Mouse (Mus musculus) hindbrain, embryonic 15.5 days (tissue): Measurements from ENCODE around the gene Akt2. TPM values are rescaled to one million over a fixed set of nuclear protein-coding genes. Genes with fewer than 3 reads are reported as not detected.
"Not testable (repeated sequence)": the region's sequence is repeated elsewhere in the genome, so short reads cannot be mapped to it uniquely, and the experiment has no call there.

Experiments
- ATAC-seq: fragments of 200-750 bp; cut with Nextera tagmentation; 2 replicates; pipeline ENCODE4 v1.8.0; 2017; ENCODE audit warnings: low read depth, moderate number of reproducible peaks, moderate TSS enrichment; ENCODE audit not compliant: low FRiP score
- H3K27ac ChIP-seq: fragments of 300-500 bp; sonication (generic); replicated peaks from 2 replicates; pipeline ENCODE4 v1.5.1; 2015; ENCODE audit warnings: mild to moderate bottlenecking, inconsistent platforms
- H3K27me3 ChIP-seq: fragments of 300-500 bp; sonication (generic); 2 replicates; pipeline ENCODE4 v1.6.1; 2015; ENCODE audit warnings: control low read depth, inconsistent platforms
- H3K36me3 ChIP-seq: fragments of 300-500 bp; sonication (generic); 2 replicates; pipeline ENCODE4 v1.6.1; 2015; ENCODE audit warnings: control low read depth, inconsistent platforms
- H3K4me1 ChIP-seq: fragments of 300-500 bp; sonication (generic); replicated peaks from 2 replicates; pipeline ENCODE4 v1.6.1; 2015; ENCODE audit warnings: control low read depth, inconsistent platforms
- H3K4me2 ChIP-seq: fragments of 300-500 bp; sonication (generic); 2 replicates; pipeline ENCODE4 v1.6.1; 2015; ENCODE audit warnings: moderate library complexity, mild to moderate bottlenecking, inconsistent platforms
- H3K4me3 ChIP-seq: fragments of 300-500 bp; sonication (generic); 2 replicates; pipeline ENCODE4 v1.5.1; 2015; ENCODE audit warnings: mild to moderate bottlenecking, inconsistent platforms
- H3K9ac ChIP-seq: fragments of 300-500 bp; sonication (generic); 2 replicates; pipeline ENCODE4 v1.6.1; 2015; ENCODE audit warnings: inconsistent platforms
- H3K9me3 ChIP-seq: fragments of 300-500 bp; sonication (generic); 2 replicates; pipeline ENCODE4 v1.6.1; 2016; ENCODE audit warnings: control low read depth, inconsistent platforms
- WGBS: fragments of 180-500 bp; shearing (Covaris S2); methylation state at CpG from one replicate; pipeline ENCODE4 v1.1.7; 2015; 5-methylcytosine and 5-hydroxymethylcytosine counted together
- polyA plus RNA-seq: library from polyadenylated mRNA; unstranded; fragments of >200 nt; fragmentation: Nextera tagmentation; extraction: Ambion mirVana; gene quantifications from 2 replicates; pipeline ENCODE4 v1.2.1, GENCODE M21; 2015

Akt2 gene
- polyA plus RNA-seq, 1 experiment from 2014 or later: 74.2 TPM

DNA sequence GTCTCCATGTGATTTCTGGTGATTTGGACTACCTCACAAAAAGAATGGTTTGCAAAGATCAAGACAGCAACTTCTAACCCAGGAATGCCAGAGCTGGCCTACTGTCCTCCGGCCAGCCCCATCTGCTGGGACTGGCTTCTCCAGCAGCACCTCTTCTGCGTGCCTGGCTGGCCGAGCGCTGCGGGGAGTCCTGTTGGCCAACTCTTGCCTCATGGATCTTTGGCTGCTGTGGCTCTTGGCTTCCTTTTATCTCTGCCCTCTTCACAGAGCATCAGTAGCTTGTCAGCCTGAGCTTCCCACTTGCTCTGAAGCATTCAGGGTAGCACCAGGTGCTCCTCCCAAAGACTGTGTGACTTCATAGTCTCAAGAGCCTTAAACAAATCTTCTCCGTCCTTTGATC is 36.8 kb downstream of the Akt2 start:
- peak overlapping the region; percentile 34; the same call in 1 of the 2 replicates for H3K27ac ChIP-seq
- H3K27me3 ChIP-seq: no peaks in the 10 kb centered on the region
- no peak overlapping the region for H3K9ac ChIP-seq
- no peak overlapping the region for H3K4me3 ChIP-seq
- H3K9me3 ChIP-seq: no peaks in the 10 kb centered on the region
- WGBS: 90% methylated on average over 6 of the region's 6 CpGs
- no peak overlapping the region for H3K4me2 ChIP-seq
- no peak for ATAC-seq
- peaks cover 41% of the 10 kb centered on the region for H3K36me3 ChIP-seq
- H3K4me1 ChIP-seq: 0 out of 2 replicates have a peak, but pooled peaks cover 3% of the 10 kb centered on the region

DNA sequence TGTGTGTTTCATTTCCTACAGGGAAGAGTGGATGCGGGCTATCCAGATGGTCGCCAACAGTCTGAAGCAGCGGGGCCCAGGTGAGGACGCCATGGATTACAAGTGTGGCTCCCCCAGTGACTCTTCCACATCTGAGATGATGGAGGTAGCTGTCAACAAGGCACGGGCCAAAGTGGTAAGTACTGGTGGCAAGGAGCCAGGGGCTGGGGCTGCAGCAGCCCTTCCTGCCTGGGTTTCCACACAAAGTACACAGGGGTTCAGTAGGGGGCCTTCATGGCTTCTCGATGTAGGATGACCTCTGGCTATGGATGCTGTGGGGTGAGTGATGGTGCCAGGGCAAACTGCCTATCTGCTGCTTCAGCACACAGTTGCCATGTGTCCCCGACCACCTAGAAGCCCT is 37.5 kb downstream of the Akt2 start:
- H3K27me3 ChIP-seq, H3K9ac ChIP-seq, H3K4me3 ChIP-seq, H3K4me1 ChIP-seq, H3K9me3 ChIP-seq, H3K27ac ChIP-seq, H3K4me2 ChIP-seq: not testable (repeated sequence)
- 78% methylated on average over 7 of the region's 7 CpGs for WGBS
- peaks cover 45% of the 10 kb centered on the region for H3K36me3 ChIP-seq
- peak; percentile 27; the same call in 1 of the 2 replicates for ATAC-seq

DNA sequence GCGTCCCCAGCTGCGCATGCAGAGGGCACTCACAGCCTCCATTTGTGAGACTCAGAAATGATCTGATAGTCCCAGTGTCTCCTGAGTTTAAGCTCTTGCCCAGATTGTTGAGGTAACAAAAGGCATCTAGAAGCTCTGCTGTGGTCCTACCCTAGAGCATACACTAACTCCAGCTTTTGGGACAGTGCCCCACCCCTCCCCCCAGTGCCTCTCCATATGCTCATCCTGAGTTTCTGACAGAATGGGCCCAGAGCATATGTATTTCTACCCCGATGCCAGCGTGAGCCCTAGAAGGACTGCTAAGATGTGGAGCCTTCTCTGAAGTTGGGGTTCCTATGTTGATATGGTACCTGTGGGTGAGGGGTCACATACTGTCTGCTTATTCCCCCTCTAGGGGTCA is 40.1 kb downstream of the Akt2 start:
- Histone ChIP-seq H3K9ac (no peak overlapping the region), H3K4me1 (0 out of 2 replicates have a peak, but pooled peaks cover 3% of the 10 kb centered on the region), H3K9me3 (no peaks in the 10 kb centered on the region), H3K4me3 (no peak overlapping the region), H3K4me2 (no peak overlapping the region), H3K27ac (no peak overlapping the region), H3K36me3 (peaks cover 65% of the 10 kb centered on the region), H3K27me3 (no peaks in the 10 kb centered on the region)
- ATAC-seq: no peak
- WGBS: 95% methylated on average over 4 of the region's 4 CpGs

DNA sequence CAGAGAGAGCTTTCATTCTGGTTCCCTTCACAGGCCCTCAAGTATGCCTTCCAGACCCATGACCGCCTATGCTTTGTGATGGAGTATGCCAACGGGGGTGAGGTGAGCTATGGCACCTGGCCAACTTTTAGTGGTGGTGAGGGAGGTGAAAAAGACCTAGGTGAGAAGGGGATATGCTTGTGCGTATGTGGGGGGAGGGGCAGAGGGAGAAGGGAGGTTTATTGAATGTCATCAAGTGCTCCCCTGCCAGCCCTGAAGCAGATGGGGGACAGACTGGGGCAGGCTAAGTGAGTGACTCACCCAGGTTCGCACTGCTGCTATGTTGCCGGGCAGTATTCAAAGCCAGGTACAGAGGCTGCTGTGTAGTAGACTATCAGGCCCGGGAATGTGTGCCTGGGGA is 41.8 kb downstream of the Akt2 start:
- no peaks in the 10 kb centered on the region for H3K9me3 ChIP-seq
- H3K27ac ChIP-seq: no peak overlapping the region
- H3K4me3 ChIP-seq: no peak overlapping the region
- peaks cover 68% of the 10 kb centered on the region for H3K36me3 ChIP-seq
- H3K27me3 ChIP-seq: no peaks in the 10 kb centered on the region
- WGBS: 92% methylated on average over 6 of the region's 6 CpGs
- H3K4me1 ChIP-seq: 0 out of 2 replicates have a peak, but pooled peaks cover under 1% of the 10 kb centered on the region
- H3K9ac ChIP-seq: no peak overlapping the region
- no peak for ATAC-seq
- no peak overlapping the region for H3K4me2 ChIP-seq

DNA sequence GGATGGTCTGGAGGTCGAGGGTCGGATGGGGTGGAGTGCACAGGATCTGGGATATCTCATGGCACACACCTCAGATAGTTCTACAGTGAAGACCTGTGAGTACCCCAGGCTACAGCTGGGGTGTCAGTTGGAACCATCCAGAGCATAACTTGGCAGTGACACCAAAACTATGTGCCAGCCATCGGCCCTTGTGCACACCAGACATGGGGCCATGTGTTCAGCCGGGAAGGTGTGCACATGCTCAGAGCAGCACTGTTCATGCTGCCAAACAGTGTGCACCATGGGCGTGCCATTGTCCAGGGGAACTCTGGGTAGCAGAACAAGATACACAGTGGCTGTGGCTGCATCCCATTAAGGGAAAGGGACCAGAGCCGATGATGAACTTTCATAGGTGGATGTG is 43.3 kb downstream of the Akt2 start:
- Histone ChIP-seq H3K36me3 (peaks cover 60% of the 10 kb centered on the region), H3K9me3 (no peaks in the 10 kb centered on the region), H3K4me2 (no peak overlapping the region), H3K9ac (no peak overlapping the region), H3K4me1 (no peaks in the 10 kb centered on the region), H3K27ac (no peak overlapping the region), H3K27me3 (no peaks in the 10 kb centered on the region), H3K4me3 (no peak overlapping the region)
- 96% methylated on average over 6 of the region's 6 CpGs for WGBS
- ATAC-seq: no peak

DNA sequence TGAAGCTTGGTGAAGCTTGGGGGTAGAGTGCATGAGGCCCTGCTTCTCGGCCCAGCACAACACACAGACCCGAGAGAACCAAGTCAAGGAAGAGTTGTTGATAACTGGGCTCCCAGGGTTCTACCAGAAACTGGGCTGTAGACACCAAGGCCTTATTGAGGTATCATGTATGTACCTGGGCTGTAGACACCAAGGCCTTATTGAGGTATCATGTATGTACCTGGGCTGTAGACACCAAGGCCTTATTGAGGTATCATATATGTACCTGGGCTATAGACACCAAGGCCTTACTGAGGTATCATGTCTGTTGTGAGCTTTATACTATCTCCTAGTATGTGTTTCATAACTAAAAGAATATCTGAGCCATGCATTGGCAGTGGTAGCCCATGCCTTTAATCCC is 43.7 kb downstream of the Akt2 start:
- peaks cover 57% of the 10 kb centered on the region for H3K36me3 ChIP-seq
- 96% methylated on average over 2 of the region's 2 CpGs for WGBS
- H3K9ac ChIP-seq, ATAC-seq, H3K4me2 ChIP-seq, H3K4me1 ChIP-seq, H3K9me3 ChIP-seq, H3K27ac ChIP-seq, H3K27me3 ChIP-seq, H3K4me3 ChIP-seq: not testable (repeated sequence)

DNA sequence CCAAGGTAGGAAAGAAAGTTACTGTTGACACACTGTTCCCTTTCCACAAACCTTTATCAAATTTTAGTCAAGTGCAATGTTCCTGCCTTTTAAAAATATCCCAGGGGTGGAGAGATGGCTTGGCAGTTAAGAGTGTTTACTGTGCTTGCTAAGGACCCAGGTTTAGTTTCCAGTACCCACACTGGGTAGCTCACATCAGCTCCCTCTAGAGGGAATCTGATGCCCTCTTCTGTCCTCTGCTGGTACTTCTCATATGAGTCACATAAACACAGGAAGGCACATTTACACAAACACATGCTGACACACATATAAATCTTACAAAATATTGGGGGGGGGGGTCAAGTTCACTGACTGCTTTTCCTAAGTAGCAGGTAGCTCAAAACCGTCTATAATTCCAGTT is 53.1 kb downstream of the Akt2 start:
- Histone ChIP-seq H3K4me2 (no peak overlapping the region), H3K36me3 (no peaks in the 10 kb centered on the region), H3K27ac (no peak overlapping the region), H3K4me3 (no peak overlapping the region), H3K27me3 (no peaks in the 10 kb centered on the region), H3K9ac (no peak overlapping the region), H3K4me1 (no peaks in the 10 kb centered on the region), H3K9me3 (no peaks in the 10 kb centered on the region)
- no peak for ATAC-seq
- WGBS: 58% methylated on average over 1 of the region's 1 CpGs

DNA sequence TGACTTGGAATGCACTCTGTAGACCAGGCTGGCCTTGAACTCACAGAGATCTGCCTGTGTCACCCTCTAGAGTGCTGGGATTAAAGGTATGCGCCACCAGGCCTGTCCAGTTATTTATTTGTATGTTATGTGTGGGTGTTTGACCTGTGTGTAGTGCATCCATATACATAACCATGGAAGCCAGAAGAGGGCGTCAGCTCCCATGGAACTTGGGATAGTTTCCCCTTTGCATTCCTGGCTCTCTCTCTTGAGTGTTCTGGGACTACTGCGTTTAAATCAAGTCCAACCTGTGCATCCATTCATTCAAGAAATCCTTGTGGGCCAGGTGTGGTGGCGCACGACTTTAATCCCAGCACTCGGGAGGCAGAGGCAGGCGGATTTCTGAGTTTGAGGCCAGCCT is 55.2 kb downstream of the Akt2 start:
- no peak overlapping the region for H3K4me3 ChIP-seq
- no peak overlapping the region for H3K9ac ChIP-seq
- H3K27ac ChIP-seq: no peak overlapping the region
- ATAC-seq: no peak
- H3K27me3 ChIP-seq: no peaks in the 10 kb centered on the region
- H3K4me1 ChIP-seq: no peaks in the 10 kb centered on the region
- 85% methylated on average over 7 of the region's 7 CpGs for WGBS
- no peaks in the 10 kb centered on the region for H3K9me3 ChIP-seq
- no peaks in the 10 kb centered on the region for H3K36me3 ChIP-seq
- no peak overlapping the region for H3K4me2 ChIP-seq

DNA sequence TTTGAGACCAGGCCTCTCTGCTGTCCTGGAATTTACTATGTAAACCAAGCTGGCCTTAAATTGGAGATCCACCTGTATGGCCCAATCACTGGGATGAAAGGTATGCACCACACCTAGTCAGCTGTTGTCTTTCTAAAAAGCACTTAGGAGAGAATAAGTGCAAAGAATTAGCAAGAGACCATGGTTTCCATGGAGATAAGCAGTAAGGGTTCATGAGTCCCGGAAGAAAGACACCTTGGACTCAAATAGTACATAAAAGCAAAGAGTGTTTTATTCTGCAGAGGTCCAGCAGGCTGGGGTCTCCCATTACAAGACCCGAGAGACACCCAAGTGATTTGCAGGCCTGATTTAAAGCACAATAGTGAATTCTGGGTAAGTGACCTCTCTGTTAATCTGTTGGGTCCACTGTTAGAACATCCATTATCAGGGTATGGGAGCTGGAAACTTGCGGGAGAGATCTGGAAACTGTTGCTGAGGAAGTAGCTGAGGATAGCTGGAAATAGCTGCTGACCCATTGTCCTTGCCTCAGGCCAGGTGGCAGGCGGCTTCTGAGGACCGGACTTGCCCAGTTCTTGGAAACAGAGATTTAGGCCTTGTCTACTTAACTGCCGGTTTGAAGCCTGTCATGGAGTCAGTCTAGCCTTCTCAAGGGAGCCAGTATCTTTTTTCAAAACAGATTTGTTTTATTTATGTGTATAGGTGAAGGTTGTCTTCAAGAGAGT is 56.1 kb downstream of the Akt2 start:
- Histone ChIP-seq H3K9ac (no peak overlapping the region), H3K4me1 (no peaks in the 10 kb centered on the region), H3K4me2 (no peak overlapping the region), H3K27me3 (no peaks in the 10 kb centered on the region), H3K9me3 (no peaks in the 10 kb centered on the region), H3K27ac (no peak overlapping the region), H3K36me3 (no peaks in the 10 kb centered on the region), H3K4me3 (no peak overlapping the region)
- 92% methylated on average over 6 of the region's 6 CpGs for WGBS
- ATAC-seq: no peak

DNA sequence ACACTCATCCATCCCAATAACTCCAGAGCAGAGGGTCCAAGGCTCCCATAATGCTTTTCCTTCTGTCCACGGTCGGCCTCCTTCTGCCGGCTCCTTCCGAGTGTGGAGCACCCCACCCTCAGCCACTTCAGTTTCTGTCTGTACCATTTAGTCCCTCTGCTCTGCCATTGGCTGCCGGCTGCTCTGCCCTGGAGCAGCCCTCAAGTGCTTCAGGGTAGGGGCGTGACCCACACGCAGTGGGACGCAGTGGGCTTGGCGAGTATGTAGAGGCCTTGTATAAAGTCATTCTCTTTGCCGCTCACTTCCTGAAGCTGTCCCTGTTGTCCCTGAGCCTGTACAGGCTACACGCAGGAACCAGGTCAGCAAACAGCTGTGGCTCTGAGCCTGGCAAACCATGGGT is 58.4 kb downstream of the Akt2 start:
- no peak for ATAC-seq
- Histone ChIP-seq H3K9me3 (no peaks in the 10 kb centered on the region), H3K4me1 (peaks cover 16% of the 10 kb centered on the region), H3K27me3 (no peaks in the 10 kb centered on the region), H3K9ac (no peak overlapping the region), H3K36me3 (no peaks in the 10 kb centered on the region), H3K4me2 (no peak overlapping the region), H3K4me3 (no peak overlapping the region), H3K27ac (no peak overlapping the region)
- WGBS: 97% methylated on average over 11 of the region's 11 CpGs

DNA sequence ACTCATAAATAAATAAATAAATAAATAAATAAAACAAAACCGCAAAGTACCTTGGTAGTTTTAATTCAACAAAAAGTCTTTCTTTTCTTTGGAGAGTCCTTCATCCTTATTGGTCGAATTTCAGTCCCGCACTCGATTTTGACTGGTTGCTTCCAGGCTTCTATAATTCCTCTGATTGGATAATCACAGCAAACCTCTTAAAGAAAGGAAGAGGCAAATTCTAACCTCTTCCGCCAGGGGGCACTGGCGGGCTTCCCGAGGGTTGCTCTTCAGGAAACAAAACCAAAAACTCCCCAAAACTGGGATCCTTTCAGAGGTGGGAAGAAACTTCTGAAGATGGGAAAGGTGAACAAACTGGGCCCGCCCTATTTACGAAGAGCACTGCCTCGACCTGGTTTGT is 59.6 kb downstream of the Akt2 start:
- Histone ChIP-seq H3K9me3 (no peaks in the 10 kb centered on the region), H3K27me3 (no peaks in the 10 kb centered on the region), H3K4me2 (no peak overlapping the region), H3K27ac (no peak overlapping the region), H3K4me3 (no peak overlapping the region), H3K4me1 (peaks cover 28% of the 10 kb centered on the region), H3K36me3 (no peaks in the 10 kb centered on the region; the same call in 1 of the 2 replicates), H3K9ac (no peak overlapping the region)
- ATAC-seq: no peak
- 5% methylated on average over 10 of the region's 10 CpGs for WGBS

DNA sequence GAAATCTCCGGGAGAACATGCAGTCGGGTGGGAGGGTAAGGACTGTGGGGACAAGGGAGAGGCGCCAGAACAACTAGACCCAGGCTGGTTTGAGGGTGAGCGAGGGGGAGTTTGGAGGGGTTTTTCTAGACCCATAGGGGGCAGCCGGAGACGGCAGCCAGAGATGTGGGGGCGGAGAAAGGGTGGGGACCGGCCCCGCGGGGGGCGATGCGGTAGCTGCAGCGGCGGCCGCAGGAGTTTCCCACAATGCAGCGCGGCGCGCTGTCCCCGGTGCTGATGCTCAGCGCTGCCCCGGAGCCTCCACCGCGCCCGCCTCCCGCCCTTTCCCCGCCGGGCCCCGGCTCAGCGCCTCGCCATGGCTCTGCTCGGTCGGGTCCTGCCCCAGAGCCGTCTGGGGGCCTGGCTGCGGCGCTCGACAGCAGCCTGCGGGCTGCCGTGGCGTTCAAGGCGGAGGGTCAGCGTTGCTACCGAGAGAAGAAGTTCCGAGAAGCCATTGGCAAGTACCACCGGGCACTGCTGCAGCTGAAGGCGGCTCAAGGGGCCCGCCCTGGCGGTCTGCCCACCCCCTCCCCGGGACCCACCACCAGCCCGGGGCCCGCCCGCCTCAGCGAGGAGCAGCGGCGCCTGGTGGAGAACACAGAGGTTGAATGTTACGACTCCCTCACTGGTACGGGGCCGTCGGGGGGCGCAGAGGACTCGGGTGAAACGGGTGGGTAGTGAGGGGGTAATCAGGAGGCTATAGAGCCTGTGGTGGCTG is 62.5 kb downstream of the Akt2 start, which contains the start of gene Ttc9b:
Gene Ttc9b (plus strand): TSS at position 235 of the 757 bp plus-strand sequence.
- peak within 1 kb of the TSS; percentile 50 for H3K4me3 ChIP-seq
- no peaks in the 10 kb centered on the region for H3K9me3 ChIP-seq
- H3K27me3 ChIP-seq: 0 out of 2 replicates have a peak, but pooled peaks cover 4% of the 10 kb centered on the region
- peak within 1 kb of the TSS; percentile 55 for H3K4me2 ChIP-seq
- peak within 1 kb of the TSS; percentile 87 for H3K27ac ChIP-seq
- peaks cover 30% of the 10 kb centered on the region for H3K4me1 ChIP-seq
- 2% methylated on average over 61 of the region's 62 CpGs for WGBS
- peaks cover 11% of the 10 kb centered on the region for H3K36me3 ChIP-seq
- H3K9ac ChIP-seq: peak within 1 kb of the TSS; percentile 53
- ATAC-seq: peak; percentile 77
